ENCODE assay signal across 27 mouse cellular contexts in the genomic region with DNA sequence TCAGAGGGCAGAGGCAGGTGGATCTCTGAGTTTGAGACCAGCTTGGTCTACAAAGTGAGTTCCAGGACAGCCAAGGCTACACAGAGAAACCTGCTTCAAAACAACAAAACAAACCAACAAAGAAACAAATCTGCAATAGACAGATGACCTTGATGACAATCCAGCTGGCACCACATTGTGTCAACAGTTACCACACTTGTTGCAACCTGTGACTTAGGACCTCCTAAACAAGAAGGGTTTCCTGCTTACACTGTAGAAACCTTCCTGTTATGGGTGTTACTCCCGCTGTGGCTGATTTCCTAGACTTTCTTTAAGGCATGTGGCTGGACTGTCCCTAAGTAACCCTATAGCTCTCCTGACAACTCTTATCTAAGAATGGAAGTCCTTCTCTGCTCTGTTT. TPM values are rescaled to one million over a fixed set of nuclear protein-coding genes. Genes with fewer than 3 reads are reported as not detected.
DNase-seq lines count a peak whose midpoint lies in the region; ATAC-seq and TF ChIP-seq lines count a peak whose summit lies in the region.
"Had no signal": no experiment of that assay in that cellular context is flagged by ENCODE, and none has a peak within 500 bp of the region (broad histone marks: within the 10 kb centered on the region; RNA-seq: fewer than 3 reads in every experiment).

No protein-coding gene starts in this region.

- WGBS in liver, postnatal 0 days (ENCODE audit: insufficient replicate concordance): 47% methylated on average over 1 of the region's 1 CpGs

- H3K4me3 ChIP-seq in liver, postnatal 0 days (ENCODE audit: low read depth, low read length): no peak overlapping the region
- H3K4me3 ChIP-seq: embryonic facial prominence, embryonic 15.5 days; erythroblast, embryonic 14.5 days; forebrain, embryonic 10.5 days; gastrocnemius, adult 2 months; heart, embryonic 12.5 days; hindbrain, embryonic 10.5 days had no signal

- H3K27me3 ChIP-seq in liver, postnatal 0 days (ENCODE audit: insufficient read depth, low read length): no peaks in the 10 kb centered on the region
- H3K27me3 ChIP-seq: CH12.LX; embryonic facial prominence, embryonic 15.5 days; heart, embryonic 12.5 days; Patski had no signal

- peak overlapping the region; percentile 44 for H3K27ac ChIP-seq in liver, postnatal 0 days (ENCODE audit: low read depth)
- H3K27ac ChIP-seq: embryonic facial prominence, embryonic 15.5 days; forebrain, embryonic 10.5 days; gastrocnemius, adult 2 months; hindbrain, embryonic 10.5 days; hindbrain, embryonic 14.5 days had no signal

- H3K4me1 ChIP-seq in liver, postnatal 0 days (ENCODE audit: insufficient read depth): peaks cover 8% of the 10 kb centered on the region; the same call in 1 of the 2 replicates
- H3K4me1 ChIP-seq: embryonic facial prominence, embryonic 15.5 days; heart, embryonic 12.5 days; hindbrain, embryonic 10.5 days had no signal

- TF ChIP-seq EP300 in liver, postnatal 0 days (IDR thresholded peaks at IDR 0.05; ENCODE audit: low read depth): no peak

- no peak for TF ChIP-seq CTCF in liver, postnatal 0 days (IDR thresholded peaks at IDR 0.05; ENCODE audit: low read depth)

- H3K36me3 ChIP-seq in liver, postnatal 0 days (replicated peaks; ENCODE audit: insufficient read depth, low read length): peaks cover 57% of the 10 kb centered on the region

- H3K4me2 ChIP-seq in liver, postnatal 0 days (ENCODE audit: low read depth, low read length): no peak overlapping the region
- H3K4me2 ChIP-seq: embryonic facial prominence, embryonic 15.5 days; heart, embryonic 12.5 days; hindbrain, embryonic 14.5 days had no signal

- no peak overlapping the region for H3K9ac ChIP-seq in liver, postnatal 0 days (replicated peaks)
- H3K9ac ChIP-seq: embryonic facial prominence, embryonic 15.5 days; heart, embryonic 12.5 days; hindbrain, embryonic 14.5 days had no signal

- H3K9me3 ChIP-seq in liver, postnatal 0 days (ENCODE audit: low read length): no peaks in the 10 kb centered on the region
- H3K9me3 ChIP-seq: embryonic facial prominence, embryonic 15.5 days; forebrain, embryonic 10.5 days; heart, embryonic 12.5 days; hindbrain, embryonic 10.5 days had no signal

- DNase-seq in adrenal gland, adult 8-10 months: peak; percentile 35
- no peak for DNase-seq in adrenal gland, postnatal 4 days (ENCODE audit: low spot score in 2 of 2)
- DNase-seq in liver, postnatal 0 days: peak; percentile 22
- DNase-seq in liver: no peak
- DNase-seq in adipocyte (ENCODE audit: low spot score): peak; percentile 70
- DNase-seq: cerebellum, adult 2 months; cerebellum, postnatal 14 days; embryo, embryonic 11 days; gastrocnemius, adult 2 months; gastrocnemius, postnatal 25 days had no signal

- peak; percentile 38; the same call in 1 of the 2 replicates for ATAC-seq in liver, postnatal 0 days
- ATAC-seq in megakaryocyte progenitor cell, adult 5-6 weeks (replicated peaks; ENCODE audit: poor library complexity): peak; percentile 47
- no peak for ATAC-seq in megakaryocyte-erythroid progenitor cell, adult 5-6 weeks (replicated peaks; ENCODE audit: low FRiP score, low TSS enrichment, poor library complexity, severe bottlenecking)
- ATAC-seq: activated CD4-positive, CD25-positive, alpha-beta regulatory T cell, adult 4 months; forebrain, embryonic 14.5 days; Patski had no signal

RNA-seq across cellular contexts. Expression of a gene that starts 12.6 kb away (rescaled TPM):
- total RNA-seq in adrenal gland, adult 8-10 months (2022): 10 to 100 TPM; 74.3 to 90.8 (median 78.5) TPM
- total RNA-seq in adrenal gland, postnatal 4 days (2021): 100 to 1,000 TPM in 1 of 2 experiments, 10 to 100 TPM in 1; 94.2 to 102 TPM
- 45.5 and 50.7 TPM in 2 replicates for polyA plus RNA-seq in liver, postnatal 0 days (2015; fragmentation: Nextera tagmentation; extraction: Ambion mirVana)
- 166 and 206 TPM in 2 replicates for total RNA-seq in megakaryocyte progenitor cell, adult 5-6 weeks (2015)
- 134 and 150 TPM in 2 replicates for total RNA-seq in megakaryocyte progenitor cell, adult 5-6 weeks (2017)
- total RNA-seq in megakaryocyte-erythroid progenitor cell, adult 5-6 weeks (2014; fragmentation: Nextera tagmentation): 115 and 170 TPM in 2 replicates
- total RNA-seq in megakaryocyte-erythroid progenitor cell, adult 5-6 weeks (2017): 121 and 186 TPM in 2 replicates

RNA-seq across cellular contexts. Expression of a gene that starts 12.8 kb away (rescaled TPM):
- 10 to 100 TPM; 28.6 to 37.7 (median 31.1) TPM for total RNA-seq in adrenal gland, adult 8-10 months (2022)
- total RNA-seq in adrenal gland, postnatal 4 days (2021): 10 to 100 TPM; 26.0 to 27.6 TPM
- polyA plus RNA-seq in liver, postnatal 0 days (2015; fragmentation: Nextera tagmentation; extraction: Ambion mirVana): 5.5 and 6.2 TPM in 2 replicates
- total RNA-seq in megakaryocyte progenitor cell, adult 5-6 weeks (2015): 14.8 and 16.7 TPM in 2 replicates
- 14.4 and 15.9 TPM in 2 replicates for total RNA-seq in megakaryocyte progenitor cell, adult 5-6 weeks (2017)
- 18.3 and 29.0 TPM in 2 replicates for total RNA-seq in megakaryocyte-erythroid progenitor cell, adult 5-6 weeks (2014; fragmentation: Nextera tagmentation)
- total RNA-seq in megakaryocyte-erythroid progenitor cell, adult 5-6 weeks (2017): 22.0 and 25.4 TPM in 2 replicates

RNA-seq across cellular contexts. Expression of a gene that starts 35.3 kb away (rescaled TPM):
- total RNA-seq in adrenal gland, adult 8-10 months (2022): 10 to 100 TPM; 44.5 to 59.7 (median 49.9) TPM
- 10 to 100 TPM; 79.7 to 82.3 TPM for total RNA-seq in adrenal gland, postnatal 4 days (2021)
- 50.9 and 54.3 TPM in 2 replicates for polyA plus RNA-seq in liver, postnatal 0 days (2015; fragmentation: Nextera tagmentation; extraction: Ambion mirVana)
- 19.3 and 22.3 TPM in 2 replicates for total RNA-seq in megakaryocyte progenitor cell, adult 5-6 weeks (2015)
- total RNA-seq in megakaryocyte progenitor cell, adult 5-6 weeks (2017): 18.4 and 18.9 TPM in 2 replicates
- 19.4 and 22.7 TPM in 2 replicates for total RNA-seq in megakaryocyte-erythroid progenitor cell, adult 5-6 weeks (2014; fragmentation: Nextera tagmentation)
- total RNA-seq in megakaryocyte-erythroid progenitor cell, adult 5-6 weeks (2017): 19.7 and 21.2 TPM in 2 replicates

RNA-seq across cellular contexts. Expression of a gene that starts 35.5 kb away (rescaled TPM):
- total RNA-seq in adrenal gland, adult 8-10 months (2022): 10 to 100 TPM; 35.0 to 56.7 (median 46.2) TPM
- total RNA-seq in adrenal gland, postnatal 4 days (2021): 10 to 100 TPM; 45.1 to 50.9 TPM
- 11.7 and 13.3 TPM in 2 replicates for polyA plus RNA-seq in liver, postnatal 0 days (2015; fragmentation: Nextera tagmentation; extraction: Ambion mirVana)
- total RNA-seq in megakaryocyte progenitor cell, adult 5-6 weeks (2015): 22.1 and 24.8 TPM in 2 replicates
- 41.4 and 49.9 TPM in 2 replicates for total RNA-seq in megakaryocyte progenitor cell, adult 5-6 weeks (2017)
- 29.0 and 33.9 TPM in 2 replicates for total RNA-seq in megakaryocyte-erythroid progenitor cell, adult 5-6 weeks (2014; fragmentation: Nextera tagmentation)
- 37.6 and 48.6 TPM in 2 replicates for total RNA-seq in megakaryocyte-erythroid progenitor cell, adult 5-6 weeks (2017)

RNA-seq across cellular contexts. Expression of a gene that starts 39.2 kb away (rescaled TPM):
- total RNA-seq in adrenal gland, adult 8-10 months (2022): 1 to 10 TPM in 2 of 4 experiments, under 1 TPM in 1, not detected in 1; 0.21 to 2.4 (median 1.2) TPM
- total RNA-seq in adrenal gland, postnatal 4 days (2021): under 1 TPM in 1 of 2 experiments, not detected in 1; 0.42 TPM
- not detected in 2 replicates for polyA plus RNA-seq in liver, postnatal 0 days (2015; fragmentation: Nextera tagmentation; extraction: Ambion mirVana)
- total RNA-seq in megakaryocyte progenitor cell, adult 5-6 weeks (2015): not detected in 2 replicates
- not detected in 2 replicates for total RNA-seq in megakaryocyte progenitor cell, adult 5-6 weeks (2017)
- not detected in 2 replicates for total RNA-seq in megakaryocyte-erythroid progenitor cell, adult 5-6 weeks (2014; fragmentation: Nextera tagmentation)
- total RNA-seq in megakaryocyte-erythroid progenitor cell, adult 5-6 weeks (2017): not detected in 2 replicates
- total RNA-seq: common myeloid progenitor, adult 5-6 weeks; gastrocnemius, adult 2 months; gastrocnemius, postnatal 25 days; granulocyte monocyte progenitor cell, adult 5-6 weeks; heart, adult 8-10 months; heart, postnatal 25 days had no signal
- polyA plus RNA-seq: embryonic facial prominence, embryonic 11.5 days; erythroblast, embryonic 14.5 days; forebrain, embryonic 14.5 days; heart, embryonic 12.5 days; hindbrain, embryonic 10.5 days; hindbrain, embryonic 14.5 days had no signal

Comparison
In these comparisons a context has a peak if more than half of its experiments do, and no peak if none do; other contexts are left out.
1. DNase-seq: peak in adrenal gland, adult 8-10 months (single experiment), liver, postnatal 0 days (single experiment) and adipocyte (single experiment); none in adrenal gland, postnatal 4 days (0 of 2) and liver (single experiment).